Mouse (Mus musculus): Measurements from ENCODE around the gene E130311K13Rik. TPM values are rescaled to one million over a fixed set of nuclear protein-coding genes. Genes with fewer than 3 reads are reported as not detected.

Gene E130311K13Rik
- 1.2 TPM in 2 replicates for polyA plus RNA-seq (2012; rRNA removed)

DNA sequence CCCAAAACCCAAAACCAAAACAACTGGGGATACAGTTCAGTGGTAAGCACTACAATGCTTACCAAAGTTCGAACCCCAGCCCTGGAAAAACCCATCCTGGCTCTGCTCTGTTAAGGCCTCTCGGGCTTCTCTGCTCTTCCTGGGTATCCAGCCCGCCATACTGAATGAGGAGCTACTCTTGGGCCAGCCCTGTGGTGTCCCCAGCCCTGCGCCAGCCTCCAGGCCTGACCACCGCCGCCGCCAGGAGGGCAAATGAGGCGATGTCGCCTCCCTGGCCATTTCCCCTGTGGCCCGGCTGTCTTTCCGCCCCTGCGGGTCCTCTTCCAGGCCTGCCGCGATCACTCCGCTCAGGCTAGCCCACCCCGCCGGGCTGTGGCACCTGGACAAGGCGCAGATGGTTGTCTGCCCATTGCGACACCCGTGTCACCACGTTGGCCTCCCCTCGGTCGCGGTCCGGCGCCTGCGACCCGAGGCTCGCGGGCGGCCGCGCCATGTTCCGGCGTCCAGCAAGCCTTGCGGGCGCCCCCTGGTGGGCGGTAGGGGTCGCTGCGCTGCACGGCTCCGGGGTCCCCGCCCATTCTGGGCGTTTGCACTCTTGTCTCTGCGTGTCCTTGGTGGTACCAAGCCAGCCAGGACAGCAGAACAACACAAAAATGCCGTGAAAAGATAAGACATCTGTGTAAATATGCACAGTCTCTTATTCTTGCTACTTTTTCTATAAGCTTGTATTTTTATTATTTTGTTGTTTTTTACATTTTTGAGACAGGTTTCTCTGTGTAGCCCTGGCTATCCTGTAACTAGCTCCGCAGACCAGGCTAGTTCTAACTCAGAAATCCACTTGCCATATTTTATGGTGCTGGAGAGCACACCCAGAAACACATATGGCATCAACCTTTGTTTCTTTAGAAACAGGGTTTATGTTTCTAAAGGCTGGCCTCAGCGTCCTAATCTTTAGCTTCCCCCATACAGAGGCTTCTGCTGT, at the start of gene E130311K13Rik:
Gene E130311K13Rik (minus strand): TSS at position 595 of the 982 bp plus-strand sequence.

DNA sequence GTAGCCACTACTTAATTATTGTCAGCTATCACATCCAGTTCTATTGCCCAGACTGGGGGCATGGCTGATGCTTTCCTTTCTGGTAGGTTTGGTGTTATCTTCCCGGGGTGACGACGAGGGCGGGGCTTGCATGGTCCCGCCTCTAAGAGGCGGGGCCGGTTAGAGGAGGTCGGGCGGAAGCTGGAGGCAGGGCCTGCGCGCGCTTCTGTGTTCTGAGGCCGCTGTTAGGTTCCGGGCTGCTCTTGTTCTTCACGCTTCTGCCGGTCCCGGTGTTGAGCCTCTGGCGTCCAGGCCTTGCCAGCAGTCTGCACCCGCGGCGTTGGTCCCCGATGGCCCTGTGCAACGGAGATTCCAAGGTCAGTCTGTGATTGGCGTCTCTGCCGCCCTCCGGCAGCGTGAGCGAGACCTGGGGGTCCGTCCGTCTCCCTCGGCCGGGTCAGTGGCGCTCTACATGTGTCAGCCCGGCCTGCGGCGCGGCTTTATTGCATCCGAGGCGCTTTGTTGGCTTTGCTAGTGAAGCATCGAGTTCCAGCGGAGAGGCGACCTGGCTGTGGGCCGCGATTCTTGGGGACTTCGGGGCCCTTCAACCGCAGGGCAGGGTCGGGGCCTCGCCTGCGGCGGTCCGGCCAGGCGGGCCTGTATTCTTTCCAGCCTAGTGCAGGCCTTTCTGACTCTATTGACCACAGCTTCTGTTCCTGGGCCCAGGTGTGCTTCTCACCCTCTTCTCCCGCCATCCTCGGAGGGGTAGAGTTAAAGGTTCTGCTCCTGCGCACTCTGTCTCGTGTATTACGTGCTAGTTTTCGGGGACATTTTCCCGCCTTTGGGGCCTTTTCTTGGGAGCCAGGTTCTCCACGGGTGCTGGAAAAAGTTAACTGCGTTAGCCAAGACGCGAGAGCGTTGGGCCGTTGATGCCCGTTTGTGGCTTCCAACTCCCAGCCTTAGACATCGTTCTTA, 47.0 kb upstream of the E130311K13Rik start, which contains the start of gene Gmps:
Gene Gmps (plus strand): TSS at position 152 of the 954 bp plus-strand sequence.

DNA sequence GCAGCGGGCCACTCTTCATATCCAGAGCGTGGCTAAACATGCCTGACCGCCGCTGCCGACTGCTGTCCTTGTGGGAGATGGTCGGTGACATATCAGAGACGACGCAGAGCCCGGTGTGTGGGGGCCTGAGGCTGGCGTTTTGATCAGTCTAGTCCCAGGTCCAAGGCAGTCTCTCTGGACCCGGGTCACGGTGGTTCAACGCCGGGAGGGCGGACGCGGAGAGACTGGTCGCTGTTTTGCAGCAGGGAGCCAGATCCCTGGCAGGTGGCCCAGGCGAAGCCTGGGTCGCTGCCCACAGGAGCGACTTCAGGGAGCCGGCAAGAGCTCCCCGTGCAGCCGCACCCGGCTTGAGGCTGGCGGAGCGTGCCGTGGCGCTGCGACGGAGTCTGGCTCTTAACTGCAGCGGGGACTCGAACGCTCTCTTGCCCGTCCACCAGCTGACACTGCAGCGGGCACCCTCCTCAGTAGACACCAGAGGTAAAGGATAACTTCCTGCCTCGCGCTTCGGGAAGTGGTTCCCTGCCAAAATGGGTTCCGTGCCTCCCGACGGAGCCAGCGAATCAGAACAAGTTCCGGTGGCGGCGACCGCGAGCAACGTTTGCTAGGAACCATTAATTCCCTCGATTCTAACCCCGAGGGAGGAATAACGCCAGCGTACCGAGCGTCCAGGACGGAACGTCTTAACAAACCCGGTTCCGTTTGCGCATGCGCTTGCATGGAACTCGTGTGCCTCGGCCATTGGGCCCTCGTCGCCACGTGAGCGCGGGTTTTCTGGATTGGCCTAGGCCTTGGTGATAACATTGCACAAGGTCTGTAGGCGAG, 35.0 kb upstream of the E130311K13Rik start, which contains the start of gene Slc33a1:
Gene Slc33a1 (minus strand): TSS at position 669 of the 822 bp plus-strand sequence.

DNA sequence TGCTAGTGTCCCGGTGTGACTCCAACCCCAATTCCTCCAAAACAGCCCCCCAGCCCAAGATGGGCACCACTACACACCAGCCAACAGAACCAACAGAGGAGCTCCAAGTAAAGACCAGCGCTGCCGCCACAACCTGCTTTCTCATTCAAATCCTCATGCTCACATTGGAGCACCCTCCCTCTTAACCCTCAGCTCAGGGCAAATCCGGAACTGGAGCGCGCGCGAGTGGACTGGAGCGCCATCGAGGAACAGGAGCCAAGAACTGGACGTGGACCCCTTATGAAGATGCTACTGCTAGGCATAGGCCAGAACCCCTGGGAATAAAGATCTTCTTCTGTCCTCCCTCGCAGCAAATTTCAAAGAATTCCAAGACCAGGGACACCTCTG, 30.0 kb downstream of the E130311K13Rik start, which contains the start of gene Plch1:
Gene Plch1 (minus strand): TSS at position 164 of the 387 bp plus-strand sequence.

Other genes starting within 250 kb of the E130311K13Rik start
- 0.10 and 0.12 TPM in 2 replicates for gene Plch1, start 30.0 kb downstream of the E130311K13Rik start, polyA plus RNA-seq (2012; rRNA removed)
- 5.7 and 6.9 TPM in 2 replicates for gene Slc33a1, start 35.3 kb upstream of the E130311K13Rik start, polyA plus RNA-seq (2012; rRNA removed)
- 7.7 and 9.5 TPM in 2 replicates for gene Gmps, start 46.6 kb upstream of the E130311K13Rik start, polyA plus RNA-seq (2012; rRNA removed)
- gene Vmn2r1, start 152.1 kb upstream of the E130311K13Rik start, polyA plus RNA-seq (2012; rRNA removed) = under 0.01 and 0.01 TPM in 2 replicates
- not detected in 2 replicates for gene Vmn2r2, start 212.5 kb upstream of the E130311K13Rik start, polyA plus RNA-seq (2012; rRNA removed)

Data from liver, embryonic 14 days (tissue).